Mouse (Mus musculus) hindbrain, embryonic 13.5 days (tissue): ENCODE results near the gene Dleu7. TPM values are rescaled to one million over a fixed set of nuclear protein-coding genes. Genes with fewer than 3 reads are reported as not detected.
A peak's percentile ranks its signal among the peaks of the same experiment; 100 is the strongest.

ENCODE experiments used
- ATAC-seq: fragments of 200-750 bp; cut with Nextera tagmentation; 2 replicates; pipeline ENCODE4 v1.8.0; 2017; ENCODE audit warnings: moderate TSS enrichment; ENCODE audit not compliant: low FRiP score
- H3K27ac ChIP-seq: fragments of 300-500 bp; sonication (generic); 2 replicates; pipeline ENCODE4 v1.5.1; 2015; ENCODE audit warnings: inconsistent platforms, mild to moderate bottlenecking, moderate library complexity
- H3K27me3 ChIP-seq: fragments of 300-500 bp; sonication (generic); 2 replicates; pipeline ENCODE4 v1.6.1; 2015; ENCODE audit warnings: mild to moderate bottlenecking, inconsistent platforms
- H3K36me3 ChIP-seq: fragments of 300-500 bp; sonication (generic); 2 replicates; pipeline ENCODE4 v1.6.1; 2015; ENCODE audit warnings: mild to moderate bottlenecking, inconsistent platforms
- H3K4me1 ChIP-seq: fragments of 300-500 bp; sonication (generic); replicated peaks from 2 replicates; pipeline ENCODE4 v1.6.1; 2015; ENCODE audit warnings: inconsistent platforms
- H3K4me2 ChIP-seq: fragments of 300-500 bp; sonication (generic); 2 replicates; pipeline ENCODE4 v1.6.1; 2015; ENCODE audit warnings: inconsistent platforms, mild to moderate bottlenecking, moderate library complexity
- H3K4me3 ChIP-seq: fragments of 300-500 bp; sonication (generic); 2 replicates; pipeline ENCODE4 v1.5.1; 2015; ENCODE audit warnings: mild to moderate bottlenecking, inconsistent platforms
- H3K9ac ChIP-seq: fragments of 300-500 bp; sonication (generic); 2 replicates; pipeline ENCODE4 v1.6.1; 2015; ENCODE audit warnings: mild to moderate bottlenecking, inconsistent platforms
- H3K9me3 ChIP-seq: fragments of 300-500 bp; sonication (generic); 2 replicates; pipeline ENCODE4 v1.6.1; 2016; ENCODE audit warnings: inconsistent platforms
- WGBS: fragments of 180-500 bp; shearing (Covaris S2); methylation state at CpG from one replicate; pipeline ENCODE4 v1.1.7; 2015; 5-methylcytosine and 5-hydroxymethylcytosine counted together
- polyA plus RNA-seq: library from polyadenylated mRNA; unstranded; fragments of >200 nt; fragmentation: Nextera tagmentation; extraction: Ambion mirVana; gene quantifications from 2 replicates; pipeline ENCODE4 v1.2.1, GENCODE M21; 2015

Gene Dleu7
- polyA plus RNA-seq, 1 experiment from 2014 or later: 7.0 TPM

DNA sequence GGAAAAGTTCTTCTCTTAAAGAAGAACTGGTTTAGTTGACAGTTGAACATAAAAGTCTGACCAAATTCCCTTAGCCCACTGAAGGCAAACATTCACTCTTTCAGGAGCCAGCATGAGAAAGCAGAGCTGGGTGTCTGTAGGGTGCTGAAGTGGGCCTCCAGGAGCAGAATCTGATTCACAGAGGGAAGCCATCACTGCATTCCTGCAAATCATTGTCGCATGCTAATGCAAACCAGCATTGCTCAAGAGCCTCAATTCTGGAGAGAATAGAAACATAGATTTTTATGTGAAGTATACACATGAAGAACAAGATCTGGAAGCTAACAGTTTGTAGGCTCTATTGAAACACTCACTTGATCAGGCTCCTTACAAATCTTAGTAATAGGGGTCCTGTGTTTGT lies 57.6 kb downstream of the Dleu7 start:
- Histone ChIP-seq H3K4me3 (no peak overlapping the region), H3K27ac (no peak overlapping the region), H3K27me3 (0 out of 2 replicates have a peak, but pooled peaks cover 5% of the 10 kb centered on the region), H3K9me3 (no peaks in the 10 kb centered on the region), H3K36me3 (no peaks in the 10 kb centered on the region), H3K4me2 (no peak overlapping the region), H3K9ac (no peak overlapping the region), H3K4me1 (0 out of 2 replicates have a peak, but pooled peaks cover 7% of the 10 kb centered on the region)
- ATAC-seq: no peak
- 80% methylated on average over 1 of the region's 1 CpGs for WGBS

DNA sequence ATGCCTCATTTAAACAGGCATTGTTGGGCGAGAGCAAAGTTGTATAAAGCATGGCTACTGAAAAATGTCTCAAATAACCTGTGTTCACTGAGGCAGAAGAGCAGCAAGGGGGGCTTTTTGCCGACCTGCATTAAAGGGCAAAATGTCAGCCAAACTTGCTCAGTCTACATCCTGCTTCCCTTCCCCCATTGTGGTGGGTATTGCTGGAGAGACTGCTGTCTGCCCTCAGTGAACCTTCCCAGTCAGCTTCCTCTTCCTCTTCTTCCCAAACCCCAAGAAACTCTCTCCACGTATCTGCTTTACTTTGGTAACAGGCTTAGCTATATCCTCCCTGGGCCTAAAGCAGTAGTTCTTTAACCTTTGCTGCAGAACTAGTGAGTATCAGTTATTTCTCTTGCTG lies 61.9 kb downstream of the Dleu7 start:
- Histone ChIP-seq H3K9me3 (no peaks in the 10 kb centered on the region), H3K4me1 (peaks cover 8% of the 10 kb centered on the region; the same call in 1 of the 2 replicates), H3K27ac (no peak overlapping the region), H3K4me2 (no peak overlapping the region), H3K9ac (no peak overlapping the region), H3K4me3 (no peak overlapping the region), H3K36me3 (no peaks in the 10 kb centered on the region), H3K27me3 (peaks cover 19% of the 10 kb centered on the region)
- 35% methylated on average over 3 of the region's 3 CpGs for WGBS
- ATAC-seq: no peak

DNA sequence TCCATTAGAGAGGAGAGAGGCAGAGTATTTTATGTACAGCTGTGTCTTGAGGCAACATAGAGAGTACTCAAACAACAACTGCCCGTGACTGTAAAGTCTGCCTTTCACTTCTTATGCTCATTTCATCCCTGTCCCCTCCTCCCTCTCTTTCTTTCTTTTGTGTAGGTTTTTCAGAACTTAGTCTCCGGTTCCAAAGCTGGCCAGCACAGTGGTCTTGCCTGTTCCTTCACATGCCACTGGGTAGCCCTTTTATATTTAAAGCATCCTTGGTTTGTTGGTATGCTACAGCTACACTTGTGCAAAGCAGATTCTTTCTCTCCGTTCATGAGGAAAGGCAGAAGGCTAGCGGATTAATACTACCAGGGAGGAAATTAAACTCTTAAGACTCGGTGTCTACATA lies 65.7 kb downstream of the Dleu7 start:
- no peak overlapping the region; the same call in 1 of the 2 replicates for H3K4me3 ChIP-seq
- H3K27me3 ChIP-seq: peaks cover 28% of the 10 kb centered on the region
- no peaks in the 10 kb centered on the region for H3K9me3 ChIP-seq
- H3K36me3 ChIP-seq: no peaks in the 10 kb centered on the region
- H3K27ac ChIP-seq: 0 out of 2 replicates have a peak overlapping the region, but pooled peaks have one; percentile 19
- peak overlapping the region; percentile 8 for H3K4me2 ChIP-seq
- H3K4me1 ChIP-seq: peaks cover 6% of the 10 kb centered on the region; the same call in 1 of the 2 replicates
- no peak overlapping the region for H3K9ac ChIP-seq
- ATAC-seq: 0 out of 2 replicates have a peak, but pooled peaks have one; percentile 26
- 43% methylated on average over 5 of the region's 5 CpGs for WGBS

GRCm38 (mm10) chr14:62226576-62227047 lies 66.2 kb downstream of the Dleu7 start:
- peaks cover 6% of the 10 kb centered on the region; the same call in 1 of the 2 replicates for H3K4me1 ChIP-seq
- H3K27ac ChIP-seq: 0 out of 2 replicates have a peak overlapping the region, but pooled peaks have one; percentile 19
- no peaks in the 10 kb centered on the region for H3K36me3 ChIP-seq
- peak overlapping the region; percentile 8 for H3K4me2 ChIP-seq
- H3K27me3 ChIP-seq: peaks cover 28% of the 10 kb centered on the region
- H3K4me3 ChIP-seq: no peak overlapping the region; the same call in 1 of the 2 replicates
- H3K9ac ChIP-seq: no peak overlapping the region
- no peaks in the 10 kb centered on the region for H3K9me3 ChIP-seq
- ATAC-seq: peak; percentile 79
- 30% methylated on average over 11 of the region's 11 CpGs for WGBS

Other genes with a start within 250 kb of the Dleu7 start
- gene Rnaseh2b, start 458 bp downstream of the Dleu7 start, polyA plus RNA-seq: 31.7 and 37.0 TPM in 2 replicates
- 0.58 and 0.75 TPM in 2 replicates for gene Gucy1b2, start 163.2 kb upstream of the Dleu7 start, polyA plus RNA-seq